Mouse (Mus musculus) forebrain, embryonic 16.5 days (tissue): ENCODE data around the gene Cnot11. TPM values are rescaled to one million over a fixed set of nuclear protein-coding genes. Genes with fewer than 3 reads are reported as not detected.
A peak's percentile ranks its signal among the peaks of the same experiment; 100 is the strongest.

ENCODE experiments used
- ATAC-seq: fragments of 200-750 bp; cut with Nextera tagmentation; 2 replicates; pipeline ENCODE4 v1.8.0; 2017; ENCODE audit warnings: mild to moderate bottlenecking, moderate library complexity
- H3K27ac ChIP-seq: fragments of 300-500 bp; sonication (generic); 2 replicates; pipeline ENCODE4 v1.5.1; 2014; ENCODE audit warnings: low read length, control low read depth
- H3K27me3 ChIP-seq: fragments of 300-500 bp; sonication (generic); replicated peaks from 2 replicates; pipeline ENCODE4 v1.6.1; 2014; ENCODE audit warnings: low read length; ENCODE audit not compliant: control insufficient read depth, insufficient read depth
- H3K36me3 ChIP-seq: fragments of 300-500 bp; sonication (generic); 2 replicates; pipeline ENCODE4 v1.6.1; 2014; ENCODE audit not compliant: control insufficient read depth, insufficient read depth
- H3K4me1 ChIP-seq: fragments of 300-500 bp; sonication (generic); replicated peaks from 2 replicates; pipeline ENCODE4 v1.6.1; 2014; ENCODE audit warnings: low read length; ENCODE audit not compliant: control insufficient read depth, insufficient read depth
- H3K4me2 ChIP-seq: fragments of 300-500 bp; sonication (generic); 2 replicates; pipeline ENCODE4 v1.6.1; 2014; ENCODE audit warnings: mild to moderate bottlenecking, low read length, control low read depth
- H3K4me3 ChIP-seq: fragments of 300-500 bp; sonication (generic); replicated peaks from 2 replicates; pipeline ENCODE4 v1.5.1; 2014; ENCODE audit warnings: mild to moderate bottlenecking, low read length, control low read depth
- H3K9ac ChIP-seq: fragments of 300-500 bp; sonication (generic); replicated peaks from 2 replicates; pipeline ENCODE4 v1.6.1; 2014; ENCODE audit warnings: low read depth, low read length, control low read depth
- H3K9me3 ChIP-seq: fragments of 300-500 bp; sonication (generic); 2 replicates; pipeline ENCODE4 v1.6.1; 2016; ENCODE audit warnings: low read length; ENCODE audit not compliant: control insufficient read depth
- WGBS: fragments of 180-500 bp; shearing (Covaris S2); extraction: QIAGEN DNeasy Blood & Tissue Kit; methylation state at CpG from one replicate; pipeline ENCODE4 v1.1.7; 2014; 5-methylcytosine and 5-hydroxymethylcytosine counted together
- polyA plus RNA-seq: library from polyadenylated mRNA; unstranded; fragments of >200 nt; fragmentation: Nextera tagmentation; extraction: Ambion mirVana; gene quantifications from 2 replicates; pipeline ENCODE4 v1.2.1, GENCODE M21; 2015

Cnot11 gene
- polyA plus RNA-seq, 1 experiment from 2014 or later = 11.9 TPM

- Histone ChIP-seq H3K4me1 (no peaks in the 10 kb centered on the region), H3K4me2 (no peak overlapping the region), H3K27me3 (no peaks in the 10 kb centered on the region), H3K27ac (no peak overlapping the region), H3K9me3 (no peaks in the 10 kb centered on the region), H3K4me3 (no peak overlapping the region), H3K36me3 (no peaks in the 10 kb centered on the region), H3K9ac (no peak overlapping the region)
- whole genome bisulfite sequencing = 83% methylated on average over 9 of the region's 9 CpGs
- ATAC-seq = no peak
Measured at GRCm38 (mm10) chr1:39505600-39505999, 29.2 kb upstream of the Cnot11 start.

- no peaks in the 10 kb centered on the region for H3K36me3 ChIP-seq
- 80% methylated on average over 8 of the region's 8 CpGs for WGBS
- no peak overlapping the region for H3K27ac ChIP-seq
- H3K4me3 ChIP-seq = no peak overlapping the region
- ATAC-seq = no peak
- no peaks in the 10 kb centered on the region for H3K9me3 ChIP-seq
- no peak overlapping the region for H3K4me2 ChIP-seq
- H3K27me3 ChIP-seq = no peaks in the 10 kb centered on the region
- peaks cover 2% of the 10 kb centered on the region; the same call in 1 of the 2 replicates for H3K4me1 ChIP-seq
- no peak overlapping the region for H3K9ac ChIP-seq
Measured at GRCm38 (mm10) chr1:39511775-39512174, 23.0 kb upstream of the Cnot11 start.

GRCm38 (mm10) chr1:39512183-39512582, 22.6 kb upstream of the Cnot11 start:
- WGBS = 53% methylated on average over 1 of the region's 1 CpGs
- Histone ChIP-seq H3K4me2 (no peak overlapping the region), H3K36me3 (no peaks in the 10 kb centered on the region), H3K9me3 (no peaks in the 10 kb centered on the region), H3K4me1 (peaks cover 2% of the 10 kb centered on the region; the same call in 1 of the 2 replicates), H3K4me3 (no peak overlapping the region), H3K9ac (no peak overlapping the region), H3K27ac (no peak overlapping the region), H3K27me3 (no peaks in the 10 kb centered on the region)
- no peak for ATAC-seq

GRCm38 (mm10) chr1:39515303-39515991, 19.3 kb upstream of the Cnot11 start:
- Histone ChIP-seq H3K4me1 (peaks cover 2% of the 10 kb centered on the region; the same call in 1 of the 2 replicates), H3K27me3 (no peaks in the 10 kb centered on the region), H3K9me3 (no peaks in the 10 kb centered on the region), H3K9ac (no peak overlapping the region), H3K36me3 (no peaks in the 10 kb centered on the region), H3K4me3 (no peak overlapping the region), H3K27ac (peak overlapping the region; percentile 31), H3K4me2 (no peak overlapping the region)
- ATAC-seq = no peak
- 87% methylated on average over 10 of the region's 10 CpGs for WGBS

- H3K36me3 ChIP-seq = no peaks in the 10 kb centered on the region
- 77% methylated on average over 7 of the region's 7 CpGs for WGBS
- ATAC-seq = no peak
Measured at GRCm38 (mm10) chr1:39521326-39521725, 13.5 kb upstream of the Cnot11 start.

GRCm38 (mm10) chr1:39522519-39522918, 12.3 kb upstream of the Cnot11 start:
- Histone ChIP-seq H3K36me3 (no peaks in the 10 kb centered on the region), H3K9me3 (no peaks in the 10 kb centered on the region), H3K27ac (no peak overlapping the region), H3K9ac (no peak overlapping the region), H3K4me3 (no peak overlapping the region), H3K4me1 (no peaks in the 10 kb centered on the region), H3K27me3 (no peaks in the 10 kb centered on the region), H3K4me2 (no peak overlapping the region)
- 0 out of 2 replicates have a peak, but pooled peaks have one; percentile 40 for ATAC-seq
- 22% methylated on average over 5 of the region's 5 CpGs for WGBS

More at GRCm38 (mm10) chr1:39521326-39521725, 13.5 kb upstream of the Cnot11 start:
- Histone ChIP-seq H3K4me1 (no peaks in the 10 kb centered on the region), H3K4me3 (no peak overlapping the region), H3K27ac (no peak overlapping the region), H3K27me3 (no peaks in the 10 kb centered on the region), H3K4me2 (no peak overlapping the region), H3K9ac (no peak overlapping the region), H3K9me3 (no peaks in the 10 kb centered on the region)

GRCm38 (mm10) chr1:39525763-39526162, 9.0 kb upstream of the Cnot11 start:
- Histone ChIP-seq H3K36me3 (no peaks in the 10 kb centered on the region), H3K4me2 (no peak overlapping the region), H3K4me1 (no peaks in the 10 kb centered on the region), H3K9ac (no peak overlapping the region), H3K4me3 (no peak overlapping the region), H3K27ac (no peak overlapping the region), H3K9me3 (no peaks in the 10 kb centered on the region), H3K27me3 (no peaks in the 10 kb centered on the region)
- 72% methylated on average over 7 of the region's 7 CpGs for WGBS
- ATAC-seq = no peak

- no peaks in the 10 kb centered on the region for H3K4me1 ChIP-seq
- H3K9me3 ChIP-seq = no peaks in the 10 kb centered on the region
- H3K27me3 ChIP-seq = no peaks in the 10 kb centered on the region
- H3K9ac ChIP-seq = no peak overlapping the region
- no peak overlapping the region for H3K27ac ChIP-seq
- ATAC-seq = no peak
- WGBS = 87% methylated on average over 9 of the region's 9 CpGs
- H3K4me3 ChIP-seq = no peak overlapping the region
- no peak overlapping the region for H3K4me2 ChIP-seq
- no peaks in the 10 kb centered on the region for H3K36me3 ChIP-seq
Measured at GRCm38 (mm10) chr1:39526371-39527167, 8.2 kb upstream of the Cnot11 start.

GRCm38 (mm10) chr1:39527432-39527831, 7.4 kb upstream of the Cnot11 start:
- Histone ChIP-seq H3K9ac (no peak overlapping the region), H3K27ac (no peak overlapping the region), H3K4me3 (no peak overlapping the region), H3K27me3 (no peaks in the 10 kb centered on the region), H3K9me3 (no peaks in the 10 kb centered on the region), H3K4me2 (no peak overlapping the region), H3K36me3 (no peaks in the 10 kb centered on the region), H3K4me1 (no peaks in the 10 kb centered on the region)
- WGBS = 11% methylated on average over 7 of the region's 7 CpGs
- ATAC-seq = no peak
